Mouse (Mus musculus) urinary bladder, postnatal 0 days (tissue): ENCODE measurements around the gene Olfr288. TPM values are rescaled to one million over a fixed set of nuclear protein-coding genes. Genes with fewer than 3 reads are reported as not detected.

Experiments
- polyA plus RNA-seq: library from polyadenylated mRNA; unstranded; fragments of >200 nt; fragmentation: Nextera tagmentation; extraction: Ambion mirVana; gene quantifications from 2 replicates; pipeline ENCODE4 v1.2.1, GENCODE M21; 2015

Gene Olfr288
- not detected in 2 replicates for polyA plus RNA-seq

DNA sequence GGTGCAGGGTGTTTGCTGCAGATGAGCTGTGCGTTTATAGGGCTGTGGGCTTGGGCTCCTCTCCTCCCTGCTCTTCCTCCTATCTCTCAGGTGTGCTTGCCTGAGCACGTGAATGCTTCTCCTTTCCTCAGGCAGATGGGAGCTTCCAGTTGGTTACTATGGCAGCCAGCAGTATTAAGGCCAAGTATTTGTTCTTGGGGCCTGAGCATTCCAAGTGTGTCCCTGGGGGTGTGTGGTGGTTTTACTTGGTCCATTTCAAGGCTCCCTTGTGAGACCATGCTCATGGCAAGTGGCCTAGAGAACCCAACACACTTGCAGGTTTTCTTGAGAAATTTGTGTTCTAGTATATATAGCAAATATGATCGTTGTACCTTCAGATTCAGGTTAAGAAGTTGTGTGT, at the start of gene Olfr288:
TSS of gene Olfr288 (minus strand) at position 101 of the 400 bp plus-strand sequence.

DNA sequence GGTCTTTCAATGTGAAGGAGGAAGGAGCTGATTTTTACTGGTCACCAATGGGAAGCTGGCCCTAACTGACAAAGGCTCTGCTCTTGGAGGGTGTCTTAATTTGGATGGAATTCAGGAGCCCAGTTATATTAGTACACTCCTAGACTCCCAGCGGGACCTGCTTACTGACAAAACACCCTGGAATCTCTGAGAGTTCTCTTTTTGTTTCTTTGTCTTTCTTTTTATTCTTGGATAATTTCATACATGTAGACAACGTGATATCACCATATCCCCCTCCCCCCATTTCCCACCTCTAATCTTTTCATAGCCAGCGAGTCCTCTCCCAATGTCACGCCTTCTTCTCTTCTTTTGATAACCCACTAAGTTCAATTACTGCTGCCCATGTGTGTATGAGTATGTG, 39.0 kb upstream of the Olfr288 start, which contains the start of gene Olfr286:
TSS of gene Olfr286 (minus strand) at position 101 of the 400 bp plus-strand sequence.

DNA sequence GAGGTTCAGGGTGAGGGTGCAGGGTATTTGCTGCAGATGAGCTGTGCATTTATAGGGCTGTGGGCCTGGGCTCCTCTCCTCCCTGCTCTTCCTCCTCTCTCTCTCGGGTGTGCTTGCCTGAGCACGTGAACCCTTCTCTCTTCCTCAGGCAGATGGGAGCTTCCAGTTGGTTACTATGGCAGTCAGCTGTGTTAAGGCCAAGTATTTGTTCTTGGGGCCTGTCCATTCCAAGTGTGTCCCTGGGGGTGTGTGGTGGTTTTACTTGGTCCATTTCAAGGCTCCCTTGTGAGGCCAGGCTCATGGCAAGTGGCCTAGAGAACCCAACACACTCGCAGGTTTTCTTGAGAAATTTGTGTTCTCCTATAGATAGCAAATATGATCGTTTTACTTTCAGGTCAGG, 25.5 kb upstream of the Olfr288 start, which contains the start of the genes Gm44579 and Olfr287:
TSS of gene Gm44579 (minus strand) at position 101 of the 400 bp plus-strand sequence.
TSS of gene Olfr287 (minus strand) at position 180 of the 400 bp plus-strand sequence.

GRCm38 (mm10) chr15:98166963-98167644, 28.2 kb downstream of the Olfr288 start, which contains the start of gene Ccdc184:
Gene Ccdc184 (plus strand): TSS chr15:98167158.

GRCm38 (mm10) chr15:98165525-98165924, 29.8 kb downstream of the Olfr288 start, which contains the start of gene Asb8:
Gene Asb8 (minus strand): TSS chr15:98165625.

Other genes with a start within 250 kb of the Olfr288 start
- gene Tmem106c, start 231.3 kb downstream of the Olfr288 start, polyA plus RNA-seq, result 35.4 and 35.7 TPM in 2 replicates
- 0.24 and 0.35 TPM in 2 replicates for gene Col2a1, start 190.8 kb downstream of the Olfr288 start, polyA plus RNA-seq
- gene Pfkm, start 103.0 kb downstream of the Olfr288 start, polyA plus RNA-seq, result 32.0 and 34.6 TPM in 2 replicates
- gene Senp1, start 101.8 kb downstream of the Olfr288 start, polyA plus RNA-seq, result 13.6 and 15.7 TPM in 2 replicates
- gene Asb8, start 29.9 kb downstream of the Olfr288 start, polyA plus RNA-seq, result 55.6 and 56.9 TPM in 2 replicates
- 0.98 and 1.1 TPM in 2 replicates for gene Ccdc184, start 28.4 kb downstream of the Olfr288 start, polyA plus RNA-seq
- not detected in 2 replicates for gene Gm44579, start 25.4 kb upstream of the Olfr288 start, polyA plus RNA-seq
- gene Olfr287, start 25.5 kb upstream of the Olfr288 start, polyA plus RNA-seq, result not detected in 2 replicates
- not detected in 2 replicates for gene Olfr286, start 38.9 kb upstream of the Olfr288 start, polyA plus RNA-seq
- gene H1fnt, start 61.8 kb upstream of the Olfr288 start, polyA plus RNA-seq, result not detected in 2 replicates
- gene Zfp641, start 100.6 kb upstream of the Olfr288 start, polyA plus RNA-seq, result 1.3 and 1.5 TPM in 2 replicates
- gene Olfr285, start 121.8 kb upstream of the Olfr288 start, polyA plus RNA-seq, result not detected in 2 replicates
- gene Olfr284, start 145.4 kb upstream of the Olfr288 start, polyA plus RNA-seq, result not detected in 2 replicates
- gene Olfr283, start 185.4 kb upstream of the Olfr288 start, polyA plus RNA-seq, result not detected in 2 replicates
- not detected in 2 replicates for gene Olfr282, start 235.7 kb upstream of the Olfr288 start, polyA plus RNA-seq